Mouse (Mus musculus) cortical plate, adult 2 months (tissue): ENCODE measurements at regions not wholly inside any gene's neighbourhood (a gene's known extent, or its start where the extent isn't known, plus 50 kb on each side); places are given as distances from the start of the nearest gene placed in this dataset.

Experiments used
- CTCF ChIP-seq: fragments of 200-500 bp; IDR thresholded peaks from 2 replicates; pipeline ENCODE4 v1.5.1; 2011; ENCODE audit warnings: mild to moderate bottlenecking, control low read depth, low read length; ENCODE audit not compliant: insufficient read depth; ENCODE audit errors: extremely low read depth
- POLR2A ChIP-seq: fragments of 200-500 bp; IDR thresholded peaks from 2 replicates; pipeline ENCODE4 v1.6.1; 2011; ENCODE audit warnings: mild to moderate bottlenecking, low read length, control low read depth; ENCODE audit not compliant: insufficient read depth; ENCODE audit errors: extremely low read depth

- TF ChIP-seq POLR2A (no peak), CTCF (no peak)
Observed at GRCm38 (mm10) chr4:62873986-62874385, 91.4 kb upstream of the Zfp618 start.
